In the genomic region with DNA sequence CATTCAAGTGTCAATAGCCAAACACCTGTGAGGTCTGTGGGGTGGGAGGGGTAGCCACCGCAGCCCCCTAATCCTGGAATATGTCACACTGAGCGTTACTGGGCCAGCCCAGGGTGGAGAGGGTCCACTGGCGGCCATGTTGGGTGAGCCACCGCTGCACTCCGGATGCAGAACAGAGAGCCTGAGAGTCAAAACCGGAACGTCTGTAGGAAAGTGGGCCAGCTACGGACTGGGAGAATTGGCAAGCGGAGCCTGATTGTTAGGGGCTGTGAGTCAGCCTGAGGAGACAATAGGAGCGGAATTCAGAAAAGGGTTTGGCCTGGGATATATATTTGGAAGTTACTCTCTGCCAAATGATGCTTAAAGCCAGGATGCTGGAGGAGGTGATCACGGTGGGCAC, we compare ENCODE assay signal across 18 mouse cellular contexts. TPM values are rescaled to one million over a fixed set of nuclear protein-coding genes. Genes with fewer than 3 reads are reported as not detected.
DNase-seq lines count a peak whose midpoint lies in the region; ATAC-seq and TF ChIP-seq lines count a peak whose summit lies in the region.
"Had no signal": no experiment of that assay in that cellular context is flagged by ENCODE, and none has a peak within 500 bp of the region (broad histone marks: within the 10 kb centered on the region; RNA-seq: fewer than 3 reads in every experiment).

No protein-coding gene starts in this region.

- no peak overlapping the region for H3K4me2 ChIP-seq in heart, embryonic 12.5 days
- peak overlapping the region; percentile 49 for H3K4me2 ChIP-seq in myocyte (ENCODE audit: low read depth)
- no peak overlapping the region for H3K4me2 ChIP-seq in midbrain, postnatal 0 days (ENCODE audit: low read depth, low read length, poor library complexity, severe bottlenecking)
- H3K4me2 ChIP-seq: embryonic facial prominence, embryonic 13.5 days; limb, embryonic 13.5 days; lung, embryonic 14.5 days had no signal

- peak; percentile 65 to 76 for DNase-seq in heart, adult 2 months
- peak; percentile 18 to 27 for DNase-seq in right cerebral cortex, adult 2 months (ENCODE audit: low spot score in 2 of 2)
- DNase-seq in right cerebral cortex, postnatal 4 days: no peak
- DNase-seq in heart, postnatal 10 days: peak; percentile 52 to 58
- DNase-seq in embryonic facial prominence, embryonic 10.5 days (ENCODE audit: low spot score): no peak
- no peak for DNase-seq in midbrain, postnatal 0 days (ENCODE audit: low spot score)
- DNase-seq: cerebellum, postnatal 25 days; gastrocnemius, postnatal 14 days; lung, embryonic 14.5 days; retina, postnatal 1 day; thymus, postnatal 14 days had no signal

- TF ChIP-seq EP300 in heart, adult 2 months (IDR thresholded peaks at IDR 0.05; ENCODE audit: insufficient read depth, low read depth, low read length): peak; percentile 58; the same call in 1 of the 2 replicates

- H3ac ChIP-seq in myocyte (ENCODE audit: control insufficient read depth, insufficient read length): no peak overlapping the region

- intact Hi-C loops in heart, adult 2 months (cut with DNase I): loop anchor here (1.0 kb wide), 2 partner anchors 19 to 38 kb away; no protein-coding TSS in a partner anchor
- intact Hi-C loops in heart, postnatal 10 days (cut with DNase I): loop anchor here (5.0 kb wide), 1 partner anchor 40 kb away; a partner anchor contains a TSS

- no peak for TF ChIP-seq POLR2A in heart, adult 2 months (IDR thresholded peaks at IDR 0.05; ENCODE audit: insufficient read depth, low read depth, low read length)
- no peak for TF ChIP-seq POLR2A in myocyte (IDR thresholded peaks at IDR 0.05; ENCODE audit: insufficient read length, low read depth)

- no peak overlapping the region for H3K9ac ChIP-seq in heart, adult 2 months (ENCODE audit: low read depth, low read length)
- no peak overlapping the region for H3K9ac ChIP-seq in heart, embryonic 12.5 days
- no peak overlapping the region for H3K9ac ChIP-seq in midbrain, postnatal 0 days (replicated peaks; ENCODE audit: low read length, poor library complexity, severe bottlenecking)
- H3K9ac ChIP-seq: embryonic facial prominence, embryonic 13.5 days; limb, embryonic 13.5 days; lung, embryonic 14.5 days had no signal

- H3K79me2 ChIP-seq in heart, adult 2 months (replicated peaks; ENCODE audit: control insufficient read depth, insufficient read depth, low read length): no peaks in the 10 kb centered on the region
- H3K79me2 ChIP-seq in myocyte (ENCODE audit: control insufficient read depth, insufficient read depth): no peaks in the 10 kb centered on the region

- WGBS in heart, adult 2 months: 47% methylated on average over 11 of the region's 11 CpGs
- 78% methylated on average over 11 of the region's 11 CpGs for WGBS in heart, embryonic 12.5 days
- 88% methylated on average over 11 of the region's 11 CpGs for WGBS in embryonic facial prominence, embryonic 10.5 days
- WGBS in midbrain, postnatal 0 days: 77% methylated on average over 11 of the region's 11 CpGs

- H3K36me3 ChIP-seq in heart, adult 2 months (ENCODE audit: control insufficient read depth, insufficient read depth, low read length): no peaks in the 10 kb centered on the region
- H3K36me3 ChIP-seq in heart, embryonic 12.5 days: no peaks in the 10 kb centered on the region
- H3K36me3 ChIP-seq in myocyte (ENCODE audit: control insufficient read depth, insufficient read depth): no peaks in the 10 kb centered on the region
- no peaks in the 10 kb centered on the region for H3K36me3 ChIP-seq in embryonic facial prominence, embryonic 10.5 days (replicated peaks)
- H3K36me3 ChIP-seq in midbrain, postnatal 0 days (ENCODE audit: insufficient read depth, low read length): no peaks in the 10 kb centered on the region
- H3K36me3 ChIP-seq: embryonic facial prominence, embryonic 13.5 days; limb, embryonic 13.5 days had no signal

- H3K27me3 ChIP-seq in heart, adult 2 months (ENCODE audit: control insufficient read depth, insufficient read depth, low read length): no peaks in the 10 kb centered on the region
- H3K27me3 ChIP-seq in heart, embryonic 12.5 days (replicated peaks): peaks cover 20% of the 10 kb centered on the region
- H3K27me3 ChIP-seq in myocyte (ENCODE audit: control insufficient read depth, insufficient read depth, insufficient read length): no peaks in the 10 kb centered on the region
- 0 out of 2 replicates have a peak, but pooled peaks cover 6% of the 10 kb centered on the region for H3K27me3 ChIP-seq in embryonic facial prominence, embryonic 10.5 days (replicated peaks; ENCODE audit: low read depth, poor library complexity, severe bottlenecking)
- H3K27me3 ChIP-seq in midbrain, postnatal 0 days (ENCODE audit: insufficient read depth, low read length): no peaks in the 10 kb centered on the region

- peak overlapping the region; percentile 87 for H3K27ac ChIP-seq in heart, adult 2 months
- no peak overlapping the region for H3K27ac ChIP-seq in heart, embryonic 12.5 days (ENCODE audit: poor library complexity, severe bottlenecking)
- H3K27ac ChIP-seq in embryonic facial prominence, embryonic 10.5 days (replicated peaks): no peak overlapping the region
- H3K27ac ChIP-seq in midbrain, postnatal 0 days (ENCODE audit: low read depth, low read length): no peak overlapping the region
- H3K27ac ChIP-seq: embryonic facial prominence, embryonic 13.5 days; limb, embryonic 13.5 days had no signal

- no peaks in the 10 kb centered on the region for H3K9me3 ChIP-seq in heart, embryonic 12.5 days (replicated peaks)
- H3K9me3 ChIP-seq in embryonic facial prominence, embryonic 10.5 days: no peaks in the 10 kb centered on the region
- H3K9me3 ChIP-seq in midbrain, postnatal 0 days (ENCODE audit: low read length): no peaks in the 10 kb centered on the region
- H3K9me3 ChIP-seq: embryonic facial prominence, embryonic 13.5 days; limb, embryonic 13.5 days had no signal

- no peak for ATAC-seq in heart, embryonic 12.5 days (ENCODE audit: insufficient number of reproducible peaks, low FRiP score)
- no peak for ATAC-seq in midbrain, postnatal 0 days (ENCODE audit: low FRiP score)
- ATAC-seq: forebrain, embryonic 14.5 days; intestine, postnatal 0 days; midbrain, embryonic 16.5 days had no signal

- no peak for TF ChIP-seq CTCF in heart, adult 2 months (IDR thresholded peaks at IDR 0.05)
- TF ChIP-seq CTCF in midbrain, postnatal 0 days (IDR thresholded peaks at IDR 0.05): no peak

- H3K4me1 ChIP-seq in heart, adult 2 months (ENCODE audit: control insufficient read depth, insufficient read depth, low read length): peaks cover 5% of the 10 kb centered on the region
- no peaks in the 10 kb centered on the region for H3K4me1 ChIP-seq in heart, embryonic 12.5 days (replicated peaks)
- peaks cover 10% of the 10 kb centered on the region for H3K4me1 ChIP-seq in embryonic facial prominence, embryonic 10.5 days
- H3K4me1 ChIP-seq in midbrain, postnatal 0 days (ENCODE audit: insufficient read depth, low read length): no peaks in the 10 kb centered on the region

- H3K4me3 ChIP-seq in heart, adult 2 months: no peak overlapping the region
- H3K4me3 ChIP-seq in heart, embryonic 12.5 days: no peak overlapping the region
- H3K4me3 ChIP-seq in myocyte: no peak overlapping the region
- no peak overlapping the region for H3K4me3 ChIP-seq in embryonic facial prominence, embryonic 10.5 days
- H3K4me3 ChIP-seq in midbrain, postnatal 0 days (ENCODE audit: low read depth, low read length): no peak overlapping the region
- H3K4me3 ChIP-seq: embryonic facial prominence, embryonic 13.5 days; limb, embryonic 13.5 days had no signal

TF ChIP-seq in myocyte, 11 proteins besides CTCF, POLR2A, EP300 and RAD21:
- TF ChIP-seq SRF (IDR thresholded peaks at IDR 0.05; ENCODE audit: control insufficient read depth, insufficient read length, low read depth) (no peak), POLR2AphosphoS2 (IDR thresholded peaks at IDR 0.05; ENCODE audit: insufficient read length, low read depth) (no peak), TCF3 (IDR thresholded peaks at IDR 0.05; ENCODE audit: insufficient read length, low read depth) (no peak), CEBPB (IDR thresholded peaks at IDR 0.05; ENCODE audit: insufficient read depth, poor library complexity, severe bottlenecking) (no peak), MYOD1 (IDR thresholded peaks at IDR 0.05; ENCODE audit: control insufficient read depth in 1 of 3, insufficient read length in 2 of 3, low read depth in 2 of 3) (no peak), USF1 (IDR thresholded peaks at IDR 0.05; ENCODE audit: low read depth) (no peak), REST (IDR thresholded peaks at IDR 0.05; ENCODE audit: insufficient read depth, insufficient read length) (no peak)
TF ChIP-seq in myocyte: peak in this region for 0.

RNA-seq across cellular contexts. Expression of a gene that starts 39.9 kb away (rescaled TPM):
- 10 to 100 TPM; 11.3 to 12.4 TPM for total RNA-seq in heart, adult 2 months (2021)
- 6.5 and 7.3 TPM in 2 replicates for polyA plus RNA-seq in heart, adult 2 months (2012; rRNA removed)
- polyA plus RNA-seq in heart, embryonic 12.5 days (2016; fragmentation: Nextera tagmentation; extraction: Ambion mirVana): 0.57 and 0.81 TPM in 2 replicates
- 1 to 10 TPM; 3.5 to 6.6 TPM for total RNA-seq in heart, postnatal 10 days (2021)
- polyA plus RNA-seq in myocyte (2012; fragmentation: generic; extraction: Trizol): 2.6 TPM
- polyA plus RNA-seq in embryonic facial prominence, embryonic 10.5 days (2016; fragmentation: Nextera tagmentation; extraction: Ambion mirVana): 0.65 and 0.80 TPM in 2 replicates
- 3.6 and 3.7 TPM in 2 replicates for total RNA-seq in midbrain, postnatal 0 days (2014; rRNA removed)
- polyA plus RNA-seq in midbrain, postnatal 0 days (2015; fragmentation: Nextera tagmentation; extraction: Ambion mirVana): 0.95 and 0.98 TPM in 2 replicates

Comparison
In these comparisons a context has a peak if more than half of its experiments do, and no peak if none do; other contexts are left out.
1. DNase-seq: peak in heart, adult 2 months (2 of 2), right cerebral cortex, adult 2 months (2 of 2) and heart, postnatal 10 days (2 of 2); none in right cerebral cortex, postnatal 4 days (single experiment), embryonic facial prominence, embryonic 10.5 days (single experiment) and midbrain, postnatal 0 days (single experiment).